Mouse (Mus musculus): ENCODE measurements around the gene Wdr82. TPM values are rescaled to one million over a fixed set of nuclear protein-coding genes. Genes with fewer than 3 reads are reported as not detected.

The Wdr82 gene
- total RNA-seq, 1 experiment from 2014 or later = 84.7 TPM

DNA sequence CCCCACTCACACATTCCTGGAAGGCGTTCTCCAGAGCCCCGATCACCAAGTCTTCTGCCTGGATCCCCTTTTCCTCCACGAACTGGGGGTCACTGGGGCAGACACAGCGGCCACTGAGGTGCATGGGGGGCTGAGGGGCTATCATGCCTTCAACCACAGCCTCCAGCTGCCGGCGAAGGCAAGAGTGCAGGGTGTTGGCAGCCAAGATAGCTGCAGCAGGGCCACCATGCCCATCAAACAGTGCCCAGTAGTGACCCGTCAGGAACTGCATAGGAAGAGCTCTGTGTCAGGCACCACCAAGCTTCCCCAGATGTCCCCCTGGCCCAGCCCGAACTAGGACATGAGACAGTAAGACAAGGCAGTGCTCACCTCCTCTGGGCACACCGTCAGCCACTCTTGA lies 27.0 kb downstream of the Wdr82 start:
- no peak for DNase-seq

DNA sequence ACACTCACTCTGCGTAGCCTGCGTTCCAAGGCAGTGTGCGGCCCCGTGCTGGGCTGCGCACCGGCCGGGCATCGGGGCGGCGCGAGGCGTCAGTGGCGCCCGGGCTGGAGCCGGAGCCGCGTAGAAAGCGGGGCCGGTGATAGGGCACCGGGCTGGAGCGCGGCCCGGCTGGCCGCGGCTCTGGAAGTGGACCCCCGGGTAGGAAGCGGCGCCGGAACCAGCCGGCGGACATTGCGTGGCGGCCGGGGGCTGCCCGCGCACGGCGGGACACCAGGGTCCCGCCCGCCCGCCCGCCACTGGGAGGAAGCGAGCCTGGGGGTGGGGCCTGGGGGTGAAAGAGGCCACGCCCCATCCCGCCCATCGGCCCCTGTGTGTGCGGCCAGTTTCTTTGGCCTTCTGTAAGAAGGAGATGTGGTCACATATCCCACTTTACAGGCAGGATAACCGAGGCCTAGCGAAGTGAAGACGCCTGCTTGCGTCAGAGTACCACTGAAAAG lies 28.3 kb downstream of the Wdr82 start:
- DNase-seq = peak; percentile 90

DNA sequence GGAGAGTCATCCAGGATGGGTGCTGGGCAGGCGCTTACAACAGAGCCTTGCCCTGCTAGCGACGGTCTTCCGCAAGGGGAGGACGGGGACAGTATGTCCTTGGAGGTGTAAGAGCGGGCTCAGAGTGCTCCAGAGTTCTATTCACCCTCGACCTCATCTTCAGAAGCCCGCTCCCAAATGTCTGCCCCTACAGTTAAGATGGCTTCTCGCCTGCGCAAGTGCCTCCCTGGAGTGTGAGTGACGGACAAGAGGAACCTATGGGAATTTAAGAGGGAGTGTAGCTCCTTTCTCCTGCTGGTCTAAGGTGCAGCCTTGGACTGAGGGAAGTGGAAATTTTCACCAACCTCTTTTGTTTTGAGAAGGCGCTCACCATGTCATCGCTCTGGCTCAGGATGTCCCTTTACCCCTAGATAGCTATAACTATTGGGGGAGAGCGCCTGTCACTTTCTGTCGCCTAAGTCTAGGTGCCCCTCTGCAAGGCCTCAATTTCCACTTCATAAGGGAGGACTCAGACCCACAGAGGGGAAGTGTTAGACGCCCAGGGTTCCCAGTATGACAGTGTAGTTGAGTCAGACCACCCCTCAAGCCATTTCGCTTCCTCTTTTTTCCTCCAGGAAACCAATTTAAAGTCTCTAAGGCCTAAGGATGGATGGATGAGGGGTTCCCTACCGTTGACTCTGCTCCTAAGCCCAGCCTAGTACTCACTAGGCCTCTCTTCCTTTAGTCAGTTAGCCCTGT lies 29.0 kb downstream of the Wdr82 start, which contains the start of gene Ppm1m:
TSS of gene Ppm1m (minus strand) at position 212 of the 738 bp plus-strand sequence.
- DNase-seq = no peak

DNA sequence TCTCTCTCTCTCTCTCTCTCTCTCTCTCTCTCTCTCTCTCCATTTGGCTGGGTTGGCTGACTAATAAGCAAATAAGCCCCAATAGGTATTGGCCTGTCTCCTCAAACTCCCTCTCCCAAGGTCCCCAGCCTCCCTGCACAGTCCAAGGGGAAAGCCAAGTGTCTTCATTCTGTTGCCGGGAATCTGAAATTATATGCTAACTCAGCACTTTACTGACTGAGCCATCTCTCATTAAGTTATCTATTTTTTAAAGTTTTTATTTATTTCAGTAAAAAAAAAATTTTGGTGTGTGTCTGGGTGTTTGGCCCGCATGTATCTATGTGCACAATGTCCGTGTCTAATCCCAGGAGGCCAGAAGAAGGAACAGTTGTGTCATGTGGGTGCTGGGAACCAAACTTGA lies 31.2 kb downstream of the Wdr82 start:
- no peak for DNase-seq

DNA sequence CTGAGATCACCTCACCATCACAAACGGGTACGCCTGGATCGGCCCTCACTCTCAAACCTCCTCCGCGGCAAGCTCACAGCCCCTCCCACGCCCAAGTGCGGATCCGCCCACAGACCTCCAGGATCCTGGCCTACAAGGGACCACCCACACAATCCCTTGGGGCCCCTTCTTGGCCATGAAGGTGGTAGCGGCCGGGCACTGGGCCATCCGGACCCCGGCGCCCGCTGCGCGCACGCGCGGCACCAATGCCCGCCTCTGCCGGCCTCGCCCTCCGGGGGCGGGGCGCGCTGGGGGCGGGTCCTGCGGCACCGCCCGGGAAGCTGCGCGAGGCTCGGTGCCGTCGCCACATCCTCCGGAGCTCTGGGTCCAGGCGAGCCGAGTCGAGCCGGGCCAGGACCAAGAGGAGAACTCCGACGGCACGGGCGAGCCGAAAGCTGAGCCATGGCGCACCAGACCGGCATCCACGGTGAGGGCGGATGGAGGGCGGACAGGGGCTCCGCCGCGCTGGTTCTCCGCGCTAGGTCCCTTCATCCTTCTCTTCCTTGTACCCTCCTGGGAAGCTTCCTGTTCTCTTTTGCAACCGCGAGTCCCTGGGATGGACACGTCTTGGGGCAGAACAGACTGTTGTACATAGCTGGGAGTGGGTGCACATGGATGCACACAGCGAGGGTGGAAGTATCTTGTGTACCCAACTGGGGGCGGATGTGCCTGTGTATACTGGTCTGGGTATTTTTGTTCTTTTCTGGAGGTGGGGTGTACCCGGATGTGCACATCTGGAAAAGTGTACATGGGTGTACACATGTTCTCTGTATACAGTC lies 32.3 kb downstream of the Wdr82 start, which contains the start of gene Twf2:
TSS of gene Twf2 (plus strand) at position 290 of the 818 bp plus-strand sequence.
- peak; percentile 96 for DNase-seq

DNA sequence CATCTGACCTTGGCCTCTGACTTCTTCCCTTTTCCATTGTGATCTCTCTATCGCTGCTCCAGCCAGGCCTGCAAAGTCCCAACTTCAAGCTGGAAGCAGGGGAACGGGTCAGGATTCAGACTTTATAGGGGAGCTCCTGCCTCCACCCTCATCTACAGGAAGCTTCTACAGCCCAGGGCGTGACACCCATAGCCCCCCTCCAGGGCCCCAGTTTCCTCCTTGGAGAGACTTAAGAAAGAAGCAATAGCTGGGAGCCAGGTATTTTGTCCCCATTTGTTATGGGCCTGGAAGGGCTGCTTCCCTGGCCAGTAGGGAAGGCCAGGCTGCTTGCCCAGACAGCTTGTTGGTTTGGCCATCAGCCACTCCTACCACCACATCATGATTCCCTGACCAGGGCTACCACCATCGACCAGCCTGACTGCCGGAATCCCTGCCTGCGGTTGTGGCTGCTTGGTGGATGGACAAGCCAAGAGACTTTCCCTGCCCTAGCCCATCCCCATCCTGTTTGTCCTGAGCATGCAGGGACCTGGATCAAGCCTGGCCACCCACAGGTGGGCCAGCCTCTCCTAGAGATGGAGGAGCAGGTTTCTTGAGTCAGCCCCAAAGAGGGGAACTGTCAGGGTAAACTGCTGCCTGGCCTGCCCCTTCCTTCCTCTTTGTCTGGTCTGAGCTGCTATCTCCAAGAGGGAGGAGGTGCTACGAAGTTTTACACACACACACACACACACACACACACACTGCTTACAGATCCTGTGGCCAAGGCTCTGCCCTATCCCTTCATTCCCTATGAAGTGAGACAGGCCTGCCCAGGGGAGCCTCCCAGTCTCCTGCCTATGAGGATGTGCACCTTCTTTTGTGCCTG lies 33.5 kb downstream of the Wdr82 start:
- peak; percentile 30 for DNase-seq

DNA sequence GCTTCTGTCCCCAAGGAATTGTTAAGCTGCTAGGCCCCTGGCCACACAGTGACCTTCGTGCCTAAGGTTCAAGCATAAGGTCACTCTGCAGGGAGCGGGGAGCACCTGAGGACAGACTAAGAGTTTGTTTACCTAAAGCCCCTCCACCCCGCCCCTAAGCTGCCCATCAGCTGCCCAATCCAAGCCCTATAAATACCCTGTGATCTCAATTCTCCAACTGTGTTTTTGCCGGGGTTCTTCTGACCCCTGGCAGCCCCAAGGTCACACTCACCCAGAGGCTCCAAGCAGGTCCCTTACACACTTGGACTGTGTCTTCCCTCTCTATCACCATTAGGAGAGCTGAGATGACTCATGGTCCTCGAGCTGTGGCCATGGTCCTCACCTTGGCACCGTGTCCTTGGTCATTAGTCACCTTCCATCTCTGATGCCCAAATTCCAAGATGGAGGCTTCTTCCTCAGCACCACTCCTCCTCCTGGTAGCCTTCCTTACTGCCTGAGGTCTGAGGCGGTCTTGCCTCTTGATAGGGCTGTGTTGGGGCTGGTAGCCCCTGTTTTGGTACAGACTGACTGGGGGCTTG lies 35.1 kb downstream of the Wdr82 start:
- peak; percentile 74 for DNase-seq

DNA sequence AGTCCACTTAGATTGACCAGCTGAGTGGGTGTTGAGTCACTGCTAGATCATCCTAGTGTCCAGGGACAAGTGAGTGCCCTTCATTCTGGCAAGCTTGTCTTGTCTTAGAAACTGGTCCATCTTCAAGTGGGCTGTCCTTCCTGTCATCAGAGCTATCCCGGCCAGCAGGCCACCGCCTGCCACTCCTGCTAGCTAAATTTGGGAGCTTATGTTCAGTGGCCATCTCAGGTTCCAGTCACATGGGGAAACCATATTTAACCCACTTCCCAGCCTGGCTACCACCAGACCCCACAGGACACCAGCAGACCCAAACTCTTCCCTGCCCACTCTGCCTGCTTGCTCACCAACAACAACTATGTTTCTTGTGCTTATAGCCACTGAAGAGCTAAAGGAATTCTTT lies 35.8 kb downstream of the Wdr82 start:
- DNase-seq = peak; percentile 49

DNA sequence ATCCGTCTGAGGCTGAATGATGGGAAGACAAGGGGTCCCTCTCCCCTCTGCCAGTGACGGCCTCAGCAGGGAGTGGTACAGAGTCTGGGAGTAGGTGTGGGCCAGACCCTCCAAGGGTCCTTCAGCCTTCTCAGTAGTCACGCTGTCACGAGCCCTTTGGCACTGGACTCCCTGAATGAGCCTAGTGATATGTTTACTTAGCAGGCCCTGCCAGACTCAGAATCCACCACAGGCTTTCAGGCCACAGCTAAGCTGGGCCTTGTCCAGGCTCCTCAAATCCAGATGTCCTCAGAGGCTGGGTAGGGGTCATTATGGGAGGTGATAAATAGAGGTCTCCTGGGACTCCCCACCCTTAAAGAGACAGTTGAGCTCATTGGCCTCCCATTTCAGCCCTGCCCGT lies 37.5 kb downstream of the Wdr82 start:
- no peak for DNase-seq

DNA sequence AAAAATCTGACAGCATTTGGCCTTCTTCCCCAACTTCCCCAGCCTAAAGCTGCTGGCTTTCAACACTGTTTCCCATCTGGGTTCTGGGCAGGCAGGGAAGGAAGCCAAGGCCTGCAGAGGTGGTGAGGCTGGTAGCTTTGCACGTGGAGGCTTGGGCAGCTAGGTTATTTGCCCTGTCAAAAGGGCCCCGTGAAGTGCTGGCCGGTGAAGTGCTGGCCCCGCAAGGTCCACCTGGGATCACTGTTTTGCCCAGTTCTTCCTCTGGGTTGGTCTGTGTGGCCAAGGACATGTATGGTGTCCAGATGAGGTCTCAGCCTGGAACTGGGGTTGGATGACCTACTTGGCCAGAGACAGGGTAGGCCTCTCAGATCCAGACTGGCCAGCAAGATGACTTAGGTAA lies 39.2 kb downstream of the Wdr82 start:
- DNase-seq = peak; percentile 56

DNA sequence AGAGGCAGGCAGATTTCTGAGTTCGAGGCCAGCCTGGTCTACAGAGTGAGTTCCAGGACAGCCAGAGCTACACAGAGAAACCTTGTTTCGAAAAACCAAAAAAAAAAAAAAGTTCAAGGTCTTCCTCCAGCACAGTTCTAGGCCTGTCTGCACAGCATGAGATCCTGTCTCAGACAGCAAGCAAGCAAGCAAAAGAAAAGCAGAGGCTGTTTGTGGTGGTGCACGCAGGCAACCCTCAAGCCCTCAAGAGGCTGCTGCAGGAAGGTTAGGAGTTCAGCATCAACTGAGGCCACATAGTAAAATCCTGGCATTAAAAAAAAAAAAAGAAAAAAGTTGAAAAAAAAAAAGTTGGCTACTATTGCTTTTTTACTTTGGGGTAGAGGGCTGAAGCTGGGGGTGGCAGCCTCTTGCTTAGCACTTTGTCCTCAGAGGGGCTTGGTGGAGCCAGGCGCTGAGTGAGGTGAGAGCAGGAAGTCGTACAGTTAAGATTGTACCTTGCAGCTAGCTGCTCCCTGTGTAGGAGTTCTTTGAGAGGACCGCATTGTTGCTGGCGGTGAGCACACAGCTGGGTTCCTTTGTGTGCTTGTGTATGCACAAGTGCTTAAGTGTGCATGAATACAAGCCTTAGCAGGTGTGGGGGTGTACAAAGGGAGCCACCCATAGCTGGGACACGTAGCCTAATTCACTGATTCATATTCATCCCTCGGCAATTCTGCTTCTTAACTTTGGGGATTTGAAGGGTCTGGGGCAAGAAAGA lies 40.3 kb downstream of the Wdr82 start:
- DNase-seq = no peak

DNA sequence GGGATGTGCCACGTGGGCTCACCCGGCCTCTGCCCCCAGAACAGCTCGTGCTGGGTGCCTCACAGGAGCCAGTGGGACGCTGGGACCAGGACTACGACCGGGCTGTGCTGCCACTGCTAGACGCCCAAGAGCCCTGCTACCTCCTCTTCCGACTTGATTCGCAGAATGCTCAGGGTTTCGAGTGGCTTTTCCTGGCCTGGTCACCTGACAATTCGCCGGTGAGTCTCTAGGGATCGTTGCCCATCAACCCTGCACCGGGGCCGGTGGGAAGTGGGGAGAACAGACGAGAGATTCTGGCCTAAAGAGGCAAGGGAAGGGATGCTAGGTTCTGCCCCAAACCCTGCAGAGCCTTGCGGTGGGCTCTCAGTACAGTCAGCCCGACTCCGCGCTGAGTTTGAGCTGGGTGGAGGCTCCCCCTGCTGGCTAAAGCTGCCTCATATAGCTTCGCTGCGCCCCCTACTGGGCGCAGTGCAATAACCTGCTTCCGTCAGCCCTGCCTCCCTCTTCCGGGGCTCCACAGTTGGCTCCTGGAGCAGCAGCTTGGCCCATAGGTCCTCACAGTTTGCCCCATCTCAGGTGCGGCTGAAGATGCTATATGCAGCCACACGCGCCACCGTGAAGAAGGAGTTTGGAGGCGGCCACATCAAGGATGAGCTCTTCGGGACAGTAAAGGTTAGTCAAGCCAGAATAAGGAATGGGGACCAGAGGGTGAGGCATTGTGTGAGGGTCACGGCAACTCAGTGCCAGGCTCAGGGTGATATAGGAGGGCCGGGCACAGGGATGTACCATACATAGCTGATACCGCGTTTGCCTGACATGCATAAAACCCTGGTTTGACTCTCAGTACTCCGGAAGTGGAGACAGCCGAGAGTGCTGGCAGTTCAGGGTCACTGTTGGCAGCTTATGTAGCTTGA lies 41.2 kb downstream of the Wdr82 start:
- DNase-seq = peak; percentile 94

DNA sequence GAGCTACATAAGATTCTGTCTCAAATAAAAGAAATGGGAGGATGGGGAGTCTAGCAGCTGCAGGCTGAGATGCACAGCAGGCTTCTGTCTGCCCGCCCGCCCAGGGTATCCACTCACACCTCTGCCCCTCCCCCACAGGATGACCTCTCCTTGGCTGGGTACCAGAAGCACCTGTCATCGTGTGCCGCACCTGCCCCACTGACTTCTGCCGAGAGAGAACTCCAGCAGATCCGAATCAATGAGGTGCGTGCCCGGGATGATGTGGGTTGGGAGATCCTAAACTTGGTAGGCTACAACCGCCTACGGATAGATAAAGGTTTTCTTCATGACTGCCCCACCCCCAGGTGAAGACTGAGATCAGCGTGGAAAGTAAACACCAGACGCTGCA lies 41.9 kb downstream of the Wdr82 start:
- peak; percentile 20 for DNase-seq

DNA sequence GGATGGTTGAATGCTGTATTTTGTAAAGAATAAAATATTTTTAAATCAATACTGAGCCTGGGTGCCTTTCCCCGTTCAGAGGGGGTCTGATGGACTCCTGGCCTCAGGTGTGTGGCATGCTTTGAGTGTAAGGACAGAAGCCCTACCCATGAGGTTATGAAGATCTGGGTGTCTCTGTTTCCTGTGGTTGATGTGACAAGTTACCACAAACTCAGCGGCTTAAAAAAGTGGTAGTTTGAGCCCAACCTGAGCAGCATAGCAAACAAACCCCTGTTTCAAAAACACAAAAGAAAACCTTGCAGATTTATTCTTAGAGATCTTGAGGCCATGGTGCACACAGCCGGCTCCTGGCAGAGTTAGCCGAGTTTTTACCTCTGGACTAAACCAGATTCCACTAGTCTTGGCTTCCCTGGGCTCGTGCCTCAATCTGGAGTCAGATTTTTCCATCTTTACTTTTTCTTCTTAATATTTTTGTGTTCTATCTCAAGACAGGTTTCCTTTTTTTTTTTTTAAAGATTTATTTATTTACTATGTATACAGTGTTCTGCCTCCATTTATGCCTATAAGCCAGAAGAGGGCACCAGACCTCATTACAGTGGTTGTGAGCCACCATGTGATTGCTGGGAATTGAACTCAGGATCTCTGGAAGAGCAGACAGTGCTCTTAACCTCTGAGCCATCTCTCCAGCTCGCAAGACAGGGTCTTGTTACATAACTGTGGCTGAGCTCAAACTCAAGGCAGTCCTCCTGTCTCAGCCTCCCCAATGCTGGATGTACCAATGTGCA lies 44.8 kb downstream of the Wdr82 start:
- DNase-seq = no peak

DNA sequence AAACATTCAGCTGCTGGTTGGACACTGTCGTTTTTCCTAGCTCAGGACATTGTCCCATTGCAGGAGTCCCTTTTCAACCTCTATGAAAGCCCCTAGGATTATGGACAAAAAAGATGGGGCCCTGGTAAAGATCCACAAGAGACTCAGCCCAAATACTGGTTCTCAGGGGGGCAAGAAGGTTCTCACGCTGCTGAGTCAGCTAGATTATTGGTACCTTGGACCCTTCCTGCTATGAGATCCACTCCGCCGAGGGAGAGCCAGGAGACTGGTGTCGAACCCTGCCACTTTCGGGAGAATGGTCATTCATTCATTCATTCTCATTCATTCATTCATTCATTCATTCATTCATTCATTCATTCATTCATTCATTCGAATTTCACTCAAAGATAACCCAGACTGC lies 46.2 kb downstream of the Wdr82 start:
- no peak for DNase-seq

DNA sequence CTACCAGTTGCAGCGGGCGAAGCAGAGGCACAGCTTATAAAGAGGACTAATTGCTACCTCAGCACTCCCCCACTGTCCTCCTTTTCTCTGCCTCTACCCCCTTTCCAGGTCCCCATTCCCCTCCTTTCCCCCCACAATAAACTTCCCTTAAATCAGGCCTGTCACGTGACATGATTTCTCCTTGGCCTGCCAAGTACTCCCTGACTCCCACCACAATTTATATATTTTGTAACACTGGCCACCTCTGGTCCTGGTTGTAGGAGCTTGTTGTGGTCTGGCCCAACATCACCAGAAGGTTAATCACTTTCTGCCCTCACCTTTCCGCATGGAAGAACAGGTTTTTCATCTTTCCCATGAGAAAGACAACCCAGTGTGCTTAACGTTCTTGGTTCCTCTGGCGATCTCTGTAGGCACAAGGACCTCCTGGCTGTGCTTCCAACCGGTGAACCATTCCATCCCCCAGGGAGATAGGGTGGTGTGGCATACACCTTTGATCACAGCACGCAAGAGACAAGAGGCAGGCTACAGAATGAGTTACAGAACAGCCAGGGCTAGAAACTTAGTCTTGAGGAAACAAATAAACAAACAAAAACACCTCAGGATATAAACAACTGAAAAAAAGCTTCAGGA lies 50.3 kb downstream of the Wdr82 start:
- DNase-seq = no peak

DNA sequence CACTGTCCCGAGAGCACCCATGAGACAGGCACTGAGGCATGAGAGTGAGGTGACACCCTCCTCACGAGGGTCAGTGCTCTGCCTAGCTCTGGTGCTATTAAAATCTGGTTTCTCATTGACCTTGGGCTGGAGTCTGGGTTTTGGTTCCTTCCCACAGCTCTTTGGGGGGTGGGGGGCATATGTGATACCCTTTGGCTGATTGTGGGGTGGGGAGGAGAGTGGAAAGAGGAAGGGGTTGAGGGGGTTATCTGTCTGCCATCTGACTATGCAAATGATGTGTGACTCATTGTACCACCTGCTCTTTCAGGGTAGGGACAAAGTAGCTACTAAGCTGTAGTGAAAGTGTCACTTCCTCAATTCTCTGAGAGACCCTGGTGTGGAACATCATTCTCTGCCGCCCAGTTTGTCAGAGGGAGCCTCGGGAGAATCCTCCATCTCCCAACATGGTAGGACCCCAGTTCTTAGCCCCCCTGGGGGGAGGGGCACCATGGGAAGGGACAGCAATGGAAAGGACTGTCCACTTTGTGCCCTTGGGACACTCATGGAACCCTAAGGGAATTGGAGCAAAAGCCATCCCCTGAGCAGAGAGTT lies 51.6 kb downstream of the Wdr82 start, which contains the start of gene Tlr9:
TSS of gene Tlr9 (plus strand) at position 338 of the 591 bp plus-strand sequence.
- DNase-seq = no peak

DNA sequence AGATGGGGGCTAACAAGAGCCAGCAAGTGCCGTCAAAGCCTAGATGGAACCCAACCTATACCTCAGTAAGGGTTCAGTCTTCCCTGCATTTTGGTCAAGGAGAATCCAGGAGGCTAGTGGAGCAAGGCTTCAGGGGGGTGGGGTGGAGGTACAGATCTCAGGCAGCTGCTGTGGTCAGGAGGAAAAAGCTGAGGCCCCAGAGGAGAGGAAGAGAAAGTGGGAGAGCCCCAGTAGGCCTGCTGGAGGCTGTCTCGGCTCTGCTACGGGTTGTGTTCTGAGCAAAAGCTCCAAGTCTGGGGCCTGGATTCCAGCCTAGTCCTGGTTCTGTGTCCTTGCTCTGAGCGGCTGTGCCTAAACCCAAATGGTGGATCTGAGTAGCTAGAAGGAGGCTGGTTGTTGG lies 52.3 kb downstream of the Wdr82 start:
- DNase-seq = no peak
